Mouse (Mus musculus) bone marrow, adult 2 months (tissue): ENCODE results near the gene Hoxd9.

Experiments
- CTCF ChIP-seq: fragments of 200-500 bp; IDR thresholded peaks from 2 replicates; pipeline ENCODE4 v1.5.1; 2011; ENCODE audit warnings: low read length, control low read depth; ENCODE audit not compliant: control insufficient read depth, insufficient read depth
- POLR2A ChIP-seq: fragments of 200-500 bp; IDR thresholded peaks from 2 replicates; pipeline ENCODE4 v1.6.1; 2011; ENCODE audit warnings: low read depth, mild to moderate bottlenecking, control low read depth, low read length, borderline replicate concordance; ENCODE audit not compliant: control insufficient read depth

DNA sequence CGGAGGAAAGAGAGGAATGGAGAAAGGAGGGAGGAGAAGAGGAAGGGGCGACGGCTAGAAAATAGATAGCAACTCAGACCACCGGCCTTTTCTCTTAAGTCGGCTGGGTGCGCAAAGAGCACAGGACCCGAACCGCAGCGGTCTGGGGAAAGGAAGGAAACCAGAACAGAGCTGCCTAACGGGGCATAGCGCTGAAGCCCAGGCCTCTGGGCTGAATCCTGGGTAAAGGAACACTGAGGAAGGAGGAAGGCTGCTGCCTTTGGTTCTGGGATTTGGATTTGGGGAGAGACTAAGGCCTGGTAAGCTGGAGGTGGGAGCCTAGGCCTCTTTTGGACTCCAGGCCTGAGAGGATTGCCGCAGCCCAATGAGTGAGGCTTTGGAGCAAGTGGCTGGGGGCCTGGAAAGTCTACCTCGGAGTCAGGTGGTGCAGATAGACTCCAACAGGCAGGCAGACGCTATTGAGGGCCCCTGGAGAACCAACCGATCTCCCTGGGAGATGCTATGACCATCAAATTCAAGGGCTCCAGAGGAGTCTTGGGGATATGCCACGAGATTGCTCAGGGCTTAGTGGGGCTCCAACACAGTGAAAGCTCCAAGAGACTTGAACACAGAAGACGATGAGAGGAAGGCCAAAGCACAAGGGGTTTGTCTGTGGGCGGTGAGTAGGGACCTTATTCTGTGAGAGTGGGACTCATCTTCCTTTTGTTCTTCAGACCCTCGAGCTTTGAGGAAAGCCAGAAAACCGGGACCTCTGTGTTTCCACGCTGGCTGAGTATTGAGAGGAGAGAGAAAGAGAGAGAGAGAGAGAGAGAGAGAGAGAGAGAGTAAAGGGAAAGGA is 16.7 kb upstream of the Hoxd9 start:
- TF ChIP-seq CTCF (no peak), POLR2A (no peak)
